Mouse (Mus musculus) Patski (cell line): ENCODE results near the gene Cox7a2l. TPM values are rescaled to one million over a fixed set of nuclear protein-coding genes. Genes with fewer than 3 reads are reported as not detected.

Experiments
- ATAC-seq: fragments of 100-300 bp; one replicate; pipeline ENCODE4 v1.8.0; 2021
- CTCF ChIA-PET: fragments of 350-600 bp; sonication (Branson Sonifier 250); formaldehyde crosslinking; loops from one replicate; lab custom pipeline; 2022; ENCODE audit warnings: inconsistent platforms; lab: Charles Lee
- POLR2A ChIA-PET: fragments of 350-600 bp; sonication (Branson Sonifier 250); formaldehyde crosslinking; loops from one replicate; lab custom pipeline; 2022; ENCODE audit warnings: antibody characterized with exemption, inconsistent platforms; lab: Charles Lee
- DNase-seq: peaks from one replicate; pipeline ENCODE4 v3.0.0-alpha.2; 2011; ENCODE audit warnings: low read depth, low spot score
- H3K27me3 ChIP-seq: fragments of 371-371 bp; one replicate; pipeline ENCODE4 v1.5.1; 2021
- CTCF ChIP-seq: fragments of 100-300 bp; IDR thresholded peaks from one replicate; pipeline ENCODE4 v1.5.1; 2021
- in situ Hi-C: fragments of 300-500 bp; cut with MboI; formaldehyde crosslinking; loops from 3 replicates; pipeline ENCODE4 v1.11.1; 2018; ENCODE audit warnings: low pct_unique_long_range_greater_than_20kb, mixed read lengths
- polyA plus RNA-seq: library from polyadenylated mRNA; unstranded; gene quantifications from one replicate; pipeline ENCODE4 v1.2.3, GENCODE M21; 2021

Cox7a2l gene
- polyA plus RNA-seq: 279 TPM

DNA sequence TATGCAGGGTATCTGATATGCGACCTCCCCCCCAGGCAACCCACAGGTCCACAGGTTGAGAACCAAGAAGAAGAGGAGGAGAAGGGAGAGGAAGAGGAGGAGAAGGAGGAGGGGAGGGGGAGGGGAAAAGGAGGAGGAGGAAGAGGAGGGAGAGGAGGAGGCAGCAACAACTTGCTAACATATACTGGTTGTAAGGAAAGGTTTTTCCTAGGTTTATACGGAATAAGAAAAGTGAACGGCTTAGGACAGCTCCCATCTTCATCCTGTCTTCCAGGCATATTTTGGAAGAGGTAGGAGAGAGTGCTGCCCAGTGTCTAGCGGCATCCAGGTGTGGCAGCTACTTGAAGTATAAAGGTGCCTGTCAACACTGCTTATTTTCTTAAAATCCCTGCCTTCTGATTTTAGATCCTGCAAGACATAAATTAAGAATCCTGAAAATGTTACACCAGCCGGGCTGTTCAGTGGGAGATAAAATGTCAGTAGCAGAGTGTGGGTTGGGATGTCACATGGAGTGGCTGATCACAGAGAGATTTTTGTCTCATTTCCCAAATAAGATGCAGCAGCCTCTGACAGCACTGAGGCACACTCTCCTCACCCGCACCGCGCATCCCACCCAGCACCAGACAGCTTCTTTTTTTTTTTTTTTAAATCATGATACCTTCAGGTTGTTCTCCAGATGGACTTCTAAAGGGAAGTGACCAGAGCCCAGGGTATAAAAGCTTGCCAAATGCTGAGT is at the start of gene Cox7a2l:
Gene Cox7a2l (minus strand): TSS at position 51 of the 736 bp plus-strand sequence.
- no peak for TF ChIP-seq CTCF
- ATAC-seq (no peak), DNase-seq (no peak)
- in situ Hi-C loops: no loop called here
- ChIA-PET POLR2A (no interaction called here), CTCF (interaction anchor here (0.6 to 1.4 kb wide), 2 partner anchors 20 to 62 kb away, joined by 3 read pairs; no protein-coding TSS in a partner anchor)
- H3K27me3 ChIP-seq: no peaks in the 10 kb centered on the region

- in situ Hi-C loops: no loop called here
- no peak for DNase-seq
- CTCF ChIA-PET: interaction anchor here (0.7 to 1.0 kb wide), 3 partner anchors 9 to 38 kb away, joined by 3 read pairs; no protein-coding TSS in a partner anchor
- H3K27me3 ChIP-seq: no peaks in the 10 kb centered on the region
- POLR2A ChIA-PET: no interaction called here
- no peak for ATAC-seq
- no peak for TF ChIP-seq CTCF
Observed at GRCm38 (mm10) chr17:83565506-83565905, 48.4 kb upstream of the Cox7a2l start.

- H3K27me3 ChIP-seq: no peaks in the 10 kb centered on the region
- ChIA-PET POLR2A (interaction anchor here (0.6 kb wide), 2 partner anchors 61 to 491 kb away, joined by 3 read pairs; no protein-coding TSS in a partner anchor), CTCF (interaction anchor here (0.7 to 1.1 kb wide), 2 partner anchors 25 to 45 kb away, joined by 3 read pairs; no protein-coding TSS in a partner anchor)
- TF ChIP-seq CTCF: no peak
- in situ Hi-C loops: no loop called here
- DNase-seq (no peak), ATAC-seq (no peak)
Observed at GRCm38 (mm10) chr17:83564119-83564820, 47.1 kb upstream of the Cox7a2l start.

- H3K27me3 ChIP-seq: no peaks in the 10 kb centered on the region
- ChIA-PET POLR2A (no interaction called here), CTCF (interaction anchor here (0.7 to 1.1 kb wide), 3 partner anchors 15 to 45 kb away, joined by 3 read pairs; no protein-coding TSS in a partner anchor)
- in situ Hi-C loops: no loop called here
- DNase-seq (no peak), ATAC-seq (no peak)
- TF ChIP-seq CTCF: peak; percentile 78
Observed at GRCm38 (mm10) chr17:83563703-83564111, 46.6 kb upstream of the Cox7a2l start.

- ChIA-PET CTCF (no interaction called here), POLR2A (no interaction called here)
- in situ Hi-C loops: no loop called here
- TF ChIP-seq CTCF: no peak
- ATAC-seq (no peak), DNase-seq (no peak)
- H3K27me3 ChIP-seq: no peaks in the 10 kb centered on the region
Observed at GRCm38 (mm10) chr17:83562153-83563010, 45.3 kb upstream of the Cox7a2l start.

DNA sequence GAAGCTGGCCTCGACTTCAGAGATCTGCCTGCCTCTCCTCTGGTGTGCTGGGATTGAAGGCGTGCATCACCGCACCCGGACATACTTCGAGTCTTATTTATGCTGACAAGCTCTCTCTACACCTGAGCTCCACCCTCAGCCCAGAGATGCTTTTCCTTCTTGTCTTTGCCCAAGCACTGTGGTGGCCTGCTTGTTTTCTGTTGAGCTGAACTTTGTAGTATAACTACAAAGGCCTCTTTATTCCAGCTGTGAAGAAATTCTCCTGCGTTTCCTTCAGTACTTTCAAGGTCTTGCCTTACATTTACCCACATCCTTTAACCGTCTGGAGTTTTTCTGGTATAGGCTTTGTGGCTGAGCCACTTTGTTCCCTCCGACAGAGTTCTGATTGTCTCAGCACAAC is 42.0 kb upstream of the Cox7a2l start:
- ATAC-seq (no peak), DNase-seq (no peak)
- TF ChIP-seq CTCF: no peak
- H3K27me3 ChIP-seq: no peaks in the 10 kb centered on the region
- CTCF ChIA-PET: no interaction called here
- in situ Hi-C loops: no loop called here
- POLR2A ChIA-PET: no interaction called here

DNA sequence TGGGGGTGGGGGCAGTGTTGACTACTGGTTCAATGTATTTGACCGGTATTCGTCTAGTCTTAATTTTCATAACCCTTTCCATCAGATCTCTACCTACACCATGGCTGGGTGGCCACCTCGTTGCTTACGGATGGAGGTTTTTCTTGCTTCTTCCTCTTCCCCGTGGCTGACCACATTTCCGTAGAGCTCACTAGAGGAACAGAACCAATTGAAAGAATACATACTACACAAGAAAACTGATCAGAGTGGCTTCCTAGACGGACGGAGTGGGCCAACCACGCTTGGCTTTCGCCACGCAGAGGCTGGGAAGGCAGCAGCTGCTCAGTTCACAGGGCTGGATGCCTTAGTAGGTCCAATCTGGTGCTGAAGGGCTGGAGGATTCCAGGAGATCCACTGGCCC is 38.7 kb upstream of the Cox7a2l start:
- in situ Hi-C loops: no loop called here
- ChIA-PET CTCF (no interaction called here), POLR2A (no interaction called here)
- TF ChIP-seq CTCF: no peak
- ATAC-seq (no peak), DNase-seq (no peak)
- H3K27me3 ChIP-seq: no peaks in the 10 kb centered on the region

GRCm38 (mm10) chr17:83554997-83555396 is 37.9 kb upstream of the Cox7a2l start:
- in situ Hi-C loops: no loop called here
- no peak for TF ChIP-seq CTCF
- ATAC-seq: no peak
- no peak for DNase-seq
- H3K27me3 ChIP-seq: no peaks in the 10 kb centered on the region
- ChIA-PET POLR2A (no interaction called here), CTCF (no interaction called here)

DNA sequence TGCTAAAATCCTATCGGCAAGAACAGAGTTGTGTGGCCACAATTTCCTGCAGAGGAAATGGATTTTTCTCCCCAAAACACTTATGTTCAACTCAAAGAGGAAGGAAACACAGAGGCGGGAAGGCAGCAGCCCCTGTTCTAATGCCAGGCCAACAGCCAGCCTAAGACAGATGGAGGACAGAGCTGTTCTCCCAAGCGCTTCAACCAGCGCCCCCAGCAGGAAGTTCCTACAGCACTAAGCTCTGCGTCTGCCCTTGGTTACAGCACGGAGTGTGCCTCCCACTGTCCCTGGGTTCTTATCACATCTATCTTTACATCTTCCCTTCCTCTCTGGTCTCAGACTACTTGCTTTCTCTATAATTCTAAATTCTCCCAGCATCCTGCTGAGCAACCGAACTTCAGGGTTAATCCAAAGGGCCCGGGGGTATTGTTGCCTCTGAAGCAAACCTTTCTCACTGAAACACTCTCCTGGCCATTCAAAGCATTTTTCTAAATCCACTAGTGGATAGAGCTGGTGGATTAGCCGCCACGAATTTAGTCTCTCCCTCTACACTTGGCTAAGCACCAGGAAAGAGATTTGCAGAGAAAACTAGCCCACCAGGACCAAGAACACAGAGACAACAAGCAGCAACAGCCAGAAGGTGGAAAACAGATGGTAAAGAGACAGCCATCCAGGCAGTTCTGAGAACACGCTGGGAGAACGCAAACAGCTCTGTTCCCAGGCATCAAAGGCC is 31.5 kb upstream of the Cox7a2l start:
- H3K27me3 ChIP-seq: no peaks in the 10 kb centered on the region
- ChIA-PET POLR2A (no interaction called here), CTCF (interaction anchor here (0.8 to 1.6 kb wide), 2 partner anchors 15 to 27 kb away, joined by 3 read pairs; no protein-coding TSS in a partner anchor)
- TF ChIP-seq CTCF: no peak
- no peak for DNase-seq
- in situ Hi-C loops: no loop called here
- ATAC-seq: no peak

- in situ Hi-C loops: no loop called here
- H3K27me3 ChIP-seq: no peaks in the 10 kb centered on the region
- ChIA-PET POLR2A (no interaction called here), CTCF (no interaction called here)
- DNase-seq (no peak), ATAC-seq (no peak)
- no peak for TF ChIP-seq CTCF
Observed at GRCm38 (mm10) chr17:83547145-83547544, 30.0 kb upstream of the Cox7a2l start.
